Mouse (Mus musculus): ENCODE data around the gene Ntrk3.

Gene Ntrk3

GRCm38 (mm10) chr7:78443373-78444036 lies 294.3 kb downstream of the Ntrk3 start:
- no peak for DNase-seq (ENCODE audit: low read depth, low spot score)

- no peak for DNase-seq (ENCODE audit: low read depth, low spot score)
Measured at GRCm38 (mm10) chr7:78441706-78442105, 296.1 kb downstream of the Ntrk3 start.

GRCm38 (mm10) chr7:78440896-78441295 lies 296.9 kb downstream of the Ntrk3 start:
- no peak for DNase-seq (ENCODE audit: low read depth, low spot score)

- no peak for DNase-seq (ENCODE audit: low read depth, low spot score)
Measured at GRCm38 (mm10) chr7:78440476-78440875, 297.3 kb downstream of the Ntrk3 start.

- peak; percentile 60 for DNase-seq (ENCODE audit: low read depth, low spot score)
Measured at GRCm38 (mm10) chr7:78439361-78440120, 298.3 kb downstream of the Ntrk3 start.

- no peak for DNase-seq (ENCODE audit: low read depth, low spot score)
Measured at GRCm38 (mm10) chr7:78433617-78434144, 304.1 kb downstream of the Ntrk3 start.

- no peak for DNase-seq (ENCODE audit: low read depth, low spot score)
Measured at GRCm38 (mm10) chr7:78431611-78432010, 306.2 kb downstream of the Ntrk3 start.

GRCm38 (mm10) chr7:78412172-78412571 lies 325.6 kb downstream of the Ntrk3 start:
- DNase-seq (ENCODE audit: low read depth, low spot score): no peak

- DNase-seq (ENCODE audit: low read depth, low spot score): no peak
Measured at GRCm38 (mm10) chr7:78409970-78410369, 327.8 kb downstream of the Ntrk3 start.

GRCm38 (mm10) chr7:78406641-78407291 lies 331.0 kb downstream of the Ntrk3 start:
- DNase-seq (ENCODE audit: low read depth, low spot score): no peak

- no peak for DNase-seq (ENCODE audit: low read depth, low spot score)
Measured at GRCm38 (mm10) chr7:78404481-78404880, 333.3 kb downstream of the Ntrk3 start.

- DNase-seq (ENCODE audit: low read depth, low spot score): no peak
Measured at GRCm38 (mm10) chr7:78402495-78402894, 335.3 kb downstream of the Ntrk3 start.

- no peak for DNase-seq (ENCODE audit: low read depth, low spot score)
Measured at GRCm38 (mm10) chr7:78400219-78400618, 337.6 kb downstream of the Ntrk3 start.

GRCm38 (mm10) chr7:78398377-78398776 lies 339.4 kb downstream of the Ntrk3 start:
- DNase-seq (ENCODE audit: low read depth, low spot score): no peak

GRCm38 (mm10) chr7:78397215-78397614 lies 340.6 kb downstream of the Ntrk3 start:
- DNase-seq (ENCODE audit: low read depth, low spot score): no peak

GRCm38 (mm10) chr7:78390019-78390418 lies 347.8 kb downstream of the Ntrk3 start:
- DNase-seq (ENCODE audit: low read depth, low spot score): no peak

GRCm38 (mm10) chr7:78388101-78388500 lies 349.7 kb downstream of the Ntrk3 start:
- no peak for DNase-seq (ENCODE audit: low read depth, low spot score)

GRCm38 (mm10) chr7:78385971-78386370 lies 351.8 kb downstream of the Ntrk3 start:
- DNase-seq (ENCODE audit: low read depth, low spot score): no peak

GRCm38 (mm10) chr7:78384111-78384510 lies 353.7 kb downstream of the Ntrk3 start:
- DNase-seq (ENCODE audit: low read depth, low spot score): no peak

GRCm38 (mm10) chr7:78382126-78382525 lies 355.7 kb downstream of the Ntrk3 start:
- DNase-seq (ENCODE audit: low read depth, low spot score): no peak

GRCm38 (mm10) chr7:78379784-78380183 lies 358.0 kb downstream of the Ntrk3 start:
- DNase-seq (ENCODE audit: low read depth, low spot score): no peak

- no peak for DNase-seq (ENCODE audit: low read depth, low spot score)
Measured at GRCm38 (mm10) chr7:78378306-78378705, 359.5 kb downstream of the Ntrk3 start.

All from mesoderm, embryonic 11.5 days (tissue).